Mouse (Mus musculus) heart, embryonic 13.5 days (tissue): ENCODE measurements around the gene Cacng2. TPM values are rescaled to one million over a fixed set of nuclear protein-coding genes. Genes with fewer than 3 reads are reported as not detected.

Source experiments
- ATAC-seq: fragments of 200-750 bp; cut with Nextera tagmentation; 2 replicates; pipeline ENCODE4 v1.8.0; 2017; ENCODE audit warnings: moderate TSS enrichment; ENCODE audit not compliant: insufficient number of reproducible peaks, low FRiP score, low TSS enrichment; ENCODE audit errors: extremely low read depth
- H3K27ac ChIP-seq: fragments of 300-500 bp; sonication (generic); replicated peaks from 2 replicates; pipeline ENCODE4 v1.5.1; 2015; ENCODE audit warnings: moderate library complexity, mild to moderate bottlenecking, inconsistent platforms
- H3K27me3 ChIP-seq: fragments of 300-500 bp; sonication (generic); replicated peaks from 2 replicates; pipeline ENCODE4 v1.6.1; 2015; ENCODE audit warnings: mild to moderate bottlenecking, inconsistent platforms
- H3K36me3 ChIP-seq: fragments of 300-500 bp; sonication (generic); 2 replicates; pipeline ENCODE4 v1.6.1; 2015; ENCODE audit warnings: mild to moderate bottlenecking, inconsistent platforms
- H3K4me1 ChIP-seq: fragments of 300-500 bp; sonication (generic); 2 replicates; pipeline ENCODE4 v1.6.1; 2015; ENCODE audit warnings: inconsistent platforms
- H3K4me2 ChIP-seq: fragments of 300-500 bp; sonication (generic); 2 replicates; pipeline ENCODE4 v1.6.1; 2015; ENCODE audit warnings: inconsistent platforms, mild to moderate bottlenecking, moderate library complexity
- H3K4me3 ChIP-seq: fragments of 300-500 bp; sonication (generic); 2 replicates; pipeline ENCODE4 v1.5.1; 2015; ENCODE audit warnings: moderate library complexity, mild to moderate bottlenecking, inconsistent platforms
- H3K9ac ChIP-seq: fragments of 300-500 bp; sonication (generic); 2 replicates; pipeline ENCODE4 v1.6.1; 2015; ENCODE audit warnings: inconsistent platforms, mild to moderate bottlenecking, moderate library complexity
- H3K9me3 ChIP-seq: fragments of 300-500 bp; sonication (generic); 2 replicates; pipeline ENCODE4 v1.6.1; 2016; ENCODE audit warnings: inconsistent platforms
- WGBS: fragments of 180-500 bp; shearing (Covaris S2); methylation state at CpG from one replicate; pipeline ENCODE4 v1.1.7; 2015; ENCODE audit warnings: mixed read lengths; 5-methylcytosine and 5-hydroxymethylcytosine counted together
- polyA plus RNA-seq: library from polyadenylated mRNA; unstranded; fragments of >200 nt; fragmentation: Nextera tagmentation; extraction: Ambion mirVana; gene quantifications from 2 replicates; pipeline ENCODE4 v1.2.1, GENCODE M21; 2015

Gene Cacng2
- polyA plus RNA-seq, 1 experiment from 2014 or later, result not detected

DNA sequence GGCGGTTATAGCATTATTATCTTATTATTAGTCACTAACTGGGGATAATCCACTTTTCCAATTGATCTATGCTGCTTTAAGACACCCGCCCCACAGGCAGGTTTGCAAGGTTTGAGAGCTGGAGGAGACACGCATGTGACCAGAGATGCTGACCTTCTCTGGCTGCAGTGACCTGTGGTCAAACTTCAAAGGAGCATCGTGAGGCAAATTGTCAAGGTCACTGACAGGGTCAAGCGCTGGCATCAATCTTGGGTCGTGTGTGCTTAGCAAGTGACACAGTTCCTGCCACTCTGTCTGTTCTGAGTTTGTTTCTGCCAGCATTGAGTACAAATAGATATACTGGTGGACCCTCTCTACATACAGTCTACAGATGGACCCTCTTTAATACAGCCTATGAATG lies 14.8 kb upstream of the Cacng2 start:
- ATAC-seq, result no peak
- 53% methylated on average over 6 of the region's 6 CpGs for WGBS
- no peak overlapping the region for H3K27ac ChIP-seq

DNA sequence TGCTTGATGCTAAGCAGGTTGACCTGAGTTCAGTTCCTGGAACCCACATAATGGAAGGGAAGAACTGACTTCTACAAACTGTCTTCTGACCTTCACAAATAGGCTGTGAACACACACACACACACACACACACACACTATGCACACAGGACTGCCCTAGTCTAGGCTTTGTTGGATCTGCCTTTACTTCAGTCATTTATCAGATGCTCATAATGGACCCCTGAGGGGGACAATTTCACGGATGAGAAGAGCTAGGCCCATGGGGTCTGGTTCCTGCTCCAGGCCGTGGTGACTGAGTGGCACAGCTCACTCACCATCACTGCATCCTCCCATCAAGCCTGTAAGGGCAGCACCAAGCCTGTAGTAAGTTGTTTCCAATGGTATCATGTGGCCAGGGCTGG lies 13.6 kb upstream of the Cacng2 start:
- Histone ChIP-seq H3K27me3 (peaks cover 25% of the 10 kb centered on the region), H3K4me1 (no peaks in the 10 kb centered on the region), H3K27ac (no peak overlapping the region), H3K4me2 (no peak overlapping the region), H3K36me3 (no peaks in the 10 kb centered on the region), H3K4me3 (no peak overlapping the region), H3K9ac (no peak overlapping the region), H3K9me3 (no peaks in the 10 kb centered on the region)
- WGBS, result 45% methylated on average over 2 of the region's 2 CpGs
- no peak for ATAC-seq

More for the DNA sequence above, 14.8 kb upstream of the Cacng2 start:
- no peaks in the 10 kb centered on the region for H3K36me3 ChIP-seq
- no peaks in the 10 kb centered on the region for H3K4me1 ChIP-seq
- H3K9me3 ChIP-seq, result no peaks in the 10 kb centered on the region
- H3K4me3 ChIP-seq, result no peak overlapping the region
- no peak overlapping the region for H3K9ac ChIP-seq
- no peak overlapping the region for H3K4me2 ChIP-seq
- H3K27me3 ChIP-seq, result peaks cover 23% of the 10 kb centered on the region

DNA sequence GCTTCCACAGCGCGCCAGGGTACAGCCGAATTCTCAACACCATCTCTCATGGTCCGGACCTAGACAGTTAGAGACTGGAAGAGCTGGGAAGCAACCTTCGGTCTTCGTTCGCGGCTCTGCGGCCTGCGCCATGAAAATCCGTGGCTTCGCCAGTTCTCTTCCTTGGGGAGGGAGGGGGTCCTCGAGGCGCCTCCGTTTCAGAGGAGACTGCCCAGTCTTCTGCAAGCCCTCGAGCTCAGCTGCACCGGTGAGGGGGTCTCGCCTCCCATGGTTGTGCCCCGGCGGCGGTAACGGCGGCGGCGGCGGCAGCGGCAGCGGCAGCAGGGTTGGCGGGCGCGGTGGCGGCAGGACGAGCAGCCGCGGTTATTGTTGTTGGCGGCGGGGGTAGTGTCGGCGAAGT lies 580 bp downstream of the Cacng2 start:
- Histone ChIP-seq H3K4me3 (peak overlapping the region; percentile 35), H3K27ac (no peak overlapping the region), H3K9me3 (no peaks in the 10 kb centered on the region), H3K4me1 (peaks cover 4% of the 10 kb centered on the region), H3K27me3 (peaks cover 55% of the 10 kb centered on the region), H3K9ac (no peak overlapping the region), H3K4me2 (peak overlapping the region; percentile 68), H3K36me3 (no peaks in the 10 kb centered on the region)
- 7% methylated on average over 39 of the region's 39 CpGs for WGBS
- no peak for ATAC-seq

DNA sequence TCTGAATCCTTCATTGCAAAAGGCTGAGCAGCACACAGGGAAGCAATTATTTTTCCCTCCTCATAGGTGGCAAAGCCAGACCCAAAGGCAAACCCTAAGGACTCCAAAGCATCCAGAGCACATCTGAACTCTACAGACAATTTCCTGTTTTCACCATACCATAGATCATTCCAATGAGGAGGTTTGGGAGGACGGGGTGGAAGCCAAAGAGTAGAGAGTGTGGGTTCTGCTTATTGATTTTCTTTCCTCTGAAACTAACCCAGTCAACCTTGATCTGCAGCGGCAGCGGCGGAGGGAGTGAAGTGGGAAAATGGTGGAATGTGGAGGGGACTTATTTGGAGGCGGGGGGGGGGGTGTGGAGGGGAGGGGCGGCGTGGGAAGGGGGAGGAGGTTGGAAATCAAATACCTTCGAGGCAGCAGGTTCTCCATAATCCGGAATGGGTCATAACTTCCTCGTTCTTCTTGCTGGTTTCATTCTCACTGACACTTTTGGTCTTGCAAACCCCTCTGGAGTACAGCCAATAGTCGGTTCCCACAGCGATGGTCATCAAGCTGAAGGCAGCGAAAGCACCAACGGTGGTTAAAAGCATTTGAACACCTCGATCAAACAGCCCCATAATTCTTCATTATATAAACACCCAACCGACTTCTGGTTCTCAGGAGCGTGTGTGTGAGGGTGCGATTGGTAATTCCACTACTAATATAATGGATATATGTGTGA lies 1.4 kb downstream of the Cacng2 start:
- Histone ChIP-seq H3K4me1 (peaks cover 4% of the 10 kb centered on the region), H3K4me2 (no peak overlapping the region), H3K27me3 (peaks cover 55% of the 10 kb centered on the region), H3K9me3 (no peaks in the 10 kb centered on the region), H3K36me3 (no peaks in the 10 kb centered on the region), H3K4me3 (no peak overlapping the region), H3K9ac (no peak overlapping the region), H3K27ac (no peak overlapping the region)
- 65% methylated on average over 18 of the region's 18 CpGs for WGBS
- no peak for ATAC-seq

DNA sequence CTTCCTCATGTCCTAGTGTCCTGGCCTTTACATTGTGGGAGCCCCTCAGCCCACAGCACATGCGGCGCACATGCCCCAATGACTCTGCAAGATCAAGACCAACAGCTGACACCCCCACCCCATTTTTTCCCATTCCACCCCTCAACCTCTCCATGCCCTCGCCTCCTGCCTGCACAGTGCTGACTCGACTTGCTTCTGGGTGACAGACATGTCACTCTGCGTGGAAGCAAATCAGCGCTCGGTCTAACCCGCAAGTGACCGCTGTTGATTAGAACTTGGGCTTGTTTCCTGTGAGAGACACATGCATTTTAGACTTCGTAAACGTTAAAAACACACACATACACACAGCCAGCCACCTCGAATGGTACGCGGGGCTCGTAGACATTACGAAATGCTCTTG lies 2.1 kb downstream of the Cacng2 start:
- no peak overlapping the region for H3K4me3 ChIP-seq
- WGBS, result 83% methylated on average over 16 of the region's 16 CpGs
- peaks cover 55% of the 10 kb centered on the region for H3K27me3 ChIP-seq
- H3K36me3 ChIP-seq, result no peaks in the 10 kb centered on the region
- no peak overlapping the region for H3K4me2 ChIP-seq
- no peaks in the 10 kb centered on the region for H3K9me3 ChIP-seq
- no peak overlapping the region for H3K9ac ChIP-seq
- no peak overlapping the region for H3K27ac ChIP-seq
- ATAC-seq, result no peak
- H3K4me1 ChIP-seq, result peaks cover 4% of the 10 kb centered on the region

DNA sequence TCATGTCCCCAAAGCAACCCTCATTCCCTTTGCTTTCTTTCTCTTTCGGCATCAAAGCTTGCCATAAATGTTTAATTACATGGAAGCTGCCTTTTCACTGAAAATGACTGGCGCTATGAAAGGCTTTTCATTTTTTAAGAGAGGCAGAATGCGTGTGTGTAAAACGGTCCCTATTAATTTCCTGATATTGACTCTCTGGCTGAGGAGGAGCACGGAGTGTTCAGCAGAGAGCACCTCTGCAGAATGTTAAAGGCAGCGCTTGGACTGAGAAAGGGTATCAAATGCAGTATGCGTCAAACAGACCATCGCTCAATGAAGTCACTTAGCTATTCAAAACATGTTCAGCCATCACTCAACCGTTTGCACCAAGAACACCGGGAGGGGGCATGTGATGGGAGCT lies 2.9 kb downstream of the Cacng2 start:
- Histone ChIP-seq H3K27me3 (peaks cover 53% of the 10 kb centered on the region), H3K4me1 (peaks cover 4% of the 10 kb centered on the region), H3K4me2 (no peak overlapping the region), H3K9ac (no peak overlapping the region), H3K27ac (no peak overlapping the region), H3K4me3 (no peak overlapping the region), H3K36me3 (no peaks in the 10 kb centered on the region), H3K9me3 (no peaks in the 10 kb centered on the region)
- no peak for ATAC-seq
- 76% methylated on average over 10 of the region's 10 CpGs for WGBS

DNA sequence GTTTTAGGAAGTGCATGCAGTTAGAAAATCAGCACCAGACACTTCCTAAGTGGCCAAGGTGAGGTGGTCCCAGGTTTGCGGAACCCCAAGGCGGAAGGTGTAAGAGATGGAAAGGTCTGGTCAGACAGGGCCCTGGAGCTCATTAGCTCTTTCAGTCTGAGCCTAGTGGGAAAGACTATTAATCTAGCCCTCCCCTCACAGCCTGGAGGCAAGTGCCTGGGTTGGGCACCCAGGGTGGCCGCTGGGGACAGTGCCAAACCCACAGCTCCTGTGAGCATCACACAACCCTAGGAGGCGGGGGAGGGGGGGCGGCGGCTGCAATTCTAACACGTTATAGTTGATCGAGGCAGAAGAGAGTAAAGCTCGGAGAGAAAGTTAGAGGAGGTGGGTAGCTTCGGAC lies 3.6 kb downstream of the Cacng2 start:
- Histone ChIP-seq H3K9me3 (no peaks in the 10 kb centered on the region), H3K4me3 (no peak overlapping the region), H3K4me2 (no peak overlapping the region), H3K36me3 (no peaks in the 10 kb centered on the region), H3K27ac (no peak overlapping the region), H3K9ac (no peak overlapping the region), H3K4me1 (peaks cover 4% of the 10 kb centered on the region), H3K27me3 (peaks cover 51% of the 10 kb centered on the region)
- no peak for ATAC-seq
- WGBS, result 59% methylated on average over 10 of the region's 10 CpGs

DNA sequence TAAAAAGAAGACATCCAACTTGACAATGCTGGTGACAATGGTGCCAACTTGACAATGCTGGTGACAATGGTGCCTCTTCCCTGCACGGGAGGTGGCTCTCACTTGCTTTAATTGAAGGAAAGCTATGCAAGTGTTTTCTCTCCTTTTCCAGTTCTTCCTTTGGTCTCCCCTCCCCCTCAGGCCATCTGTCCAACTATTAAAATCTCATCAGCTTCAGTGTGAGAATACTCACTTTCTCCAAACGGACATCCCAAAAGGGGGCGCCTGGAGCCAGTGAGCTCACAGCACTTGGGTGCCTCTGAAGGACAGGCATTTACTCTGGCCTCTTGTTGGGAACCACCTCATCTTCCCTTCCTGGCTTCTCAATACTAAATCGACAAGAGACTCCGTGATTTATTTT lies 20.3 kb downstream of the Cacng2 start:
- Histone ChIP-seq H3K4me1 (no peaks in the 10 kb centered on the region), H3K4me2 (no peak overlapping the region), H3K4me3 (no peak overlapping the region), H3K36me3 (no peaks in the 10 kb centered on the region), H3K27me3 (peaks cover 11% of the 10 kb centered on the region; the same call in 1 of the 2 replicates), H3K27ac (no peak overlapping the region), H3K9me3 (no peaks in the 10 kb centered on the region), H3K9ac (no peak overlapping the region)
- ATAC-seq, result no peak
- 52% methylated on average over 5 of the region's 5 CpGs for whole genome bisulfite sequencing

DNA sequence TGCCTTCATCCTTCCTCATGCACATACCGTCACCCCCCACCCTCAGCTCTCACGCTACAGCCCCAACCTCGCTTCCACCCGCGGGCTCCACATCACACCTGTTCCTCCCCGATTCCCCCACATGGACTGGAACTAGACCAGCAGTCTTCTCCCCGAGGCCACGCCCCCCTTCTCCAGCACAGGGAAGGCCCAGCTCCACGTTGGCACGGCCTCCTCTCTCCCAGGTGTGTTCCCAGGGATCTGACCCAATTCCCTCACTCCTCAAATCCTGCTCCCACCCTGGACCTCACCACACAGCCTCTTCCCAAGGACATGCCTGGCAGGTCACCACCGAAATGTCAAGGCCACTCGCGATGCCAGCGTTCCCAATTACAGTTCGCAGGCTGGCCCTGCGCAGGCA lies 23.8 kb downstream of the Cacng2 start:
- ATAC-seq, result no peak
- Histone ChIP-seq H3K4me3 (no peak overlapping the region), H3K27ac (no peak overlapping the region), H3K36me3 (no peaks in the 10 kb centered on the region), H3K4me2 (no peak overlapping the region), H3K9me3 (no peaks in the 10 kb centered on the region), H3K27me3 (no peaks in the 10 kb centered on the region; the same call in 1 of the 2 replicates), H3K4me1 (no peaks in the 10 kb centered on the region), H3K9ac (no peak overlapping the region)
- 80% methylated on average over 16 of the region's 16 CpGs for WGBS

DNA sequence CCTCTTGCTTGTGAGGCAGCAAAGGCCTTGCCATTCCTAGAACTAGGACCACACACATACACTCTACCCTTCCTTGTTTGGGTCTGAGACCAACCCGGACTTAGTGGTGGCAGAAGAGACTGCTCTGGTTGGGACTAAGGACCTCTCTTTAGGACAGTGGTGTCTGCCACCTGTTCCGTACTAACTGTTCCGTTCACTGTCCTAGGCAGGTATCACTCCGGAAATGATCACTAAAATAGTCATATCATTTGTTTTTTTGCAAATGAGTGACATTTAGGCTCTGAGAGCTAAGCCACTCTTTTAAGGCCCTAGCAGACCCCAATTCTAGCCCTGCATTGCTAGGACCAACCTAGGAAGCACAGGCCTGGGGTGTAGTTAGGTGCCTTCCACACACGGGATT lies 26.2 kb downstream of the Cacng2 start:
- H3K9me3 ChIP-seq, result no peaks in the 10 kb centered on the region
- no peak overlapping the region for H3K4me3 ChIP-seq
- WGBS, result 81% methylated on average over 5 of the region's 5 CpGs
- no peak overlapping the region for H3K27ac ChIP-seq
- no peaks in the 10 kb centered on the region for H3K36me3 ChIP-seq
- no peaks in the 10 kb centered on the region for H3K4me1 ChIP-seq
- no peaks in the 10 kb centered on the region for H3K27me3 ChIP-seq
- H3K9ac ChIP-seq, result no peak overlapping the region
- H3K4me2 ChIP-seq, result no peak overlapping the region
- ATAC-seq, result no peak

DNA sequence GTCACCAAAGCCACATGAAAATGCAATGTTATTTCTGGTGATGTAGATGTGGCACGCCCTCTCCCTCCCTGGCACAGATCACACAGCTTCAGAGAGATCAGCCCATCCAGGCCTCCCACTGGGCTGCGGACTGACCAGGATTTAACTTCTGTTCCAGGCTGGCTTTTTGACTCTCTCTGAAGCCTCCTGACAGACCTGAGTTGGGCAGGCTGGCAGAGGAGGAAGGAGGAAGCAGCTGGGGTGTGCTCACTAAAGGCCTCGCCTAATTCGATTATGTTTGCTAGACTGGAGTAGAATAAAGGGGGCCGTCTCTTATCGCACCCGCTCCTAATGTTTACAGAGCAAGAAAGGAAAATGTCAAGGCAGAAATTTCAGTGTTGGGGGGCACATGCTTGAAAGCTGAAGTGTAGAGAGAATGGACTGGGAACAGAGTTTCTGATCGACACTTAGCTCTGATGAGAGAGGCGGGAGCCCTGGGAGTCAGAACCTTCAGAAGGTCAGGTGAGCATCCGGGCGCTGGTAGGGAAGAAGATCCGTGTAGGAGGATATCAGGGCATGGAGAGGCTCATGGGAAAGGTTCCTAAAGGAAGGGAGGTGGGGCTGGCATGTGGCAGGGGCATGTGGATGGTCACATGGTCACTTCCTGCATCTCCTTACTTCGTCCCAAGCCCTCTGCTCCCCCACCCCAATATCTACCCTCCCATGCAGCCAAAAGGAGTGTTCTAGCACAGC lies 36.8 kb downstream of the Cacng2 start:
- H3K36me3 ChIP-seq, result no peaks in the 10 kb centered on the region
- 67% methylated on average over 13 of the region's 13 CpGs for WGBS
- H3K9ac ChIP-seq, result no peak overlapping the region
- H3K27me3 ChIP-seq, result peaks cover 19% of the 10 kb centered on the region; the same call in 1 of the 2 replicates
- no peak overlapping the region for H3K27ac ChIP-seq
- no peak overlapping the region for H3K4me3 ChIP-seq
- no peak overlapping the region for H3K4me2 ChIP-seq
- H3K4me1 ChIP-seq, result no peaks in the 10 kb centered on the region
- no peaks in the 10 kb centered on the region for H3K9me3 ChIP-seq
- ATAC-seq, result no peak

DNA sequence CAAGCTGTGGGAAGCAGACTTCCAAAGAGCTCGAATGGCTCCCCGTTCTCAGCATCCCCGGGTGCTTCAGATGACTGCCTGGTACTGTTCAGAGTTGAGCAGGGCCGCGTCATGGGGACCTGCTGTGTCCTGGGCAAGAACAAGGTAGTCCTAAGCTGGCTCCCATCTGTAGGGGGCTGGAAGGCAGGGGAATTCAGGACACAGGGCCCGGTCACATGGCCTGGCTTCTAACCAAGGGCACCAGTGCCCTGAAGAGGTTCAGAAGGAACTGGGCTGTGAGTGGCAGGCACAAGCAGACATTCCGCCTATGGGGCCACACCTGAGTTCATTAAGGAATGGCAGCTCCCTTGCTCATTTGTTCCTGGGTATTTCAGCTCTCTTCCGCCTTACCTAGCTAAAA lies 37.7 kb downstream of the Cacng2 start:
- Histone ChIP-seq H3K9ac (no peak overlapping the region), H3K4me3 (no peak overlapping the region), H3K9me3 (no peaks in the 10 kb centered on the region), H3K27me3 (peaks cover 16% of the 10 kb centered on the region; the same call in 1 of the 2 replicates), H3K4me1 (no peaks in the 10 kb centered on the region), H3K36me3 (no peaks in the 10 kb centered on the region), H3K4me2 (no peak overlapping the region), H3K27ac (no peak overlapping the region)
- no peak for ATAC-seq
- 54% methylated on average over 8 of the region's 8 CpGs for WGBS
